Mouse (Mus musculus) limb, embryonic 15.5 days (tissue): Measurements from ENCODE around the gene Ube2d2b. TPM values are rescaled to one million over a fixed set of nuclear protein-coding genes. Genes with fewer than 3 reads are reported as not detected.

ENCODE experiments used
- ATAC-seq: fragments of 200-750 bp; cut with Nextera tagmentation; 2 replicates; pipeline ENCODE4 v1.8.0; 2017; ENCODE audit warnings: low read depth, moderate TSS enrichment; ENCODE audit not compliant: insufficient number of reproducible peaks, low FRiP score, low TSS enrichment
- H3K27ac ChIP-seq: fragments of 300-500 bp; sonication (generic); 2 replicates; pipeline ENCODE4 v1.5.1; 2015; ENCODE audit warnings: moderate library complexity, mild to moderate bottlenecking, inconsistent platforms
- H3K27me3 ChIP-seq: fragments of 300-500 bp; sonication (generic); 2 replicates; pipeline ENCODE4 v1.6.1; 2015; ENCODE audit warnings: inconsistent platforms
- H3K36me3 ChIP-seq: fragments of 300-500 bp; sonication (generic); 2 replicates; pipeline ENCODE4 v1.6.1; 2015; ENCODE audit warnings: inconsistent platforms
- H3K4me1 ChIP-seq: fragments of 300-500 bp; sonication (generic); 2 replicates; pipeline ENCODE4 v1.6.1; 2015; ENCODE audit warnings: inconsistent platforms
- H3K4me2 ChIP-seq: fragments of 300-500 bp; sonication (generic); 2 replicates; pipeline ENCODE4 v1.6.1; 2015; ENCODE audit warnings: mild to moderate bottlenecking, inconsistent platforms
- H3K4me3 ChIP-seq: fragments of 300-500 bp; sonication (generic); 2 replicates; pipeline ENCODE4 v1.5.1; 2015; ENCODE audit warnings: mild to moderate bottlenecking, inconsistent platforms
- H3K9ac ChIP-seq: fragments of 300-500 bp; sonication (generic); 2 replicates; pipeline ENCODE4 v1.6.1; 2015; ENCODE audit warnings: inconsistent platforms
- H3K9me3 ChIP-seq: fragments of 300-500 bp; sonication (generic); 2 replicates; pipeline ENCODE4 v1.6.1; 2016; ENCODE audit warnings: inconsistent platforms
- WGBS: fragments of 180-500 bp; shearing (Covaris S2); methylation state at CpG from one replicate; pipeline ENCODE4 v1.1.7; 2015; 5-methylcytosine and 5-hydroxymethylcytosine counted together
- polyA plus RNA-seq: library from polyadenylated mRNA; unstranded; fragments of >200 nt; fragmentation: Nextera tagmentation; extraction: Ambion mirVana; gene quantifications from 2 replicates; pipeline ENCODE4 v1.2.1, GENCODE M21; 2015

Ube2d2b gene
- polyA plus RNA-seq, 1 experiment from 2014 or later = not detected

GRCm38 (mm10) chr5:107880710-107881109 is 50.8 kb downstream of the Ube2d2b start:
- H3K4me1 ChIP-seq = no peaks in the 10 kb centered on the region
- H3K4me3 ChIP-seq = no peak overlapping the region
- H3K27me3 ChIP-seq = no peaks in the 10 kb centered on the region
- H3K4me2 ChIP-seq = no peak overlapping the region
- no peak for ATAC-seq
- no peaks in the 10 kb centered on the region for H3K9me3 ChIP-seq
- H3K36me3 ChIP-seq = no peaks in the 10 kb centered on the region
- H3K27ac ChIP-seq = no peak overlapping the region
- WGBS = 63% methylated on average over 5 of the region's 5 CpGs
- no peak overlapping the region for H3K9ac ChIP-seq

Other genes with a start within 250 kb of the Ube2d2b start
- gene Rpap2, start 232.7 kb upstream of the Ube2d2b start, polyA plus RNA-seq = 18.4 and 18.7 TPM in 2 replicates
- gene Glmn, start 232.2 kb upstream of the Ube2d2b start, polyA plus RNA-seq = 27.4 and 29.7 TPM in 2 replicates
- gene Gfi1, start 104.1 kb upstream of the Ube2d2b start, polyA plus RNA-seq = 0.82 and 0.97 TPM in 2 replicates
- 60.3 and 63.6 TPM in 2 replicates for gene Evi5, start 45.0 kb downstream of the Ube2d2b start, polyA plus RNA-seq
- gene Rpl5, start 70.4 kb downstream of the Ube2d2b start, polyA plus RNA-seq = 63.0 and 67.4 TPM in 2 replicates
- gene Fam69a, start 157.0 kb downstream of the Ube2d2b start, polyA plus RNA-seq = 27.9 and 31.8 TPM in 2 replicates
- gene Mtf2, start 235.6 kb downstream of the Ube2d2b start, polyA plus RNA-seq = 84.6 and 89.6 TPM in 2 replicates